Mouse (Mus musculus) ES-Bruce4 (cell line): Measurements from ENCODE around the gene Olfr857.
"Not testable (repeated sequence)": the region's sequence is repeated elsewhere in the genome, so short reads cannot be mapped to it uniquely, and the experiment has no call there.

Experiments
- CTCF ChIP-seq: IDR thresholded peaks from one replicate; pipeline ENCODE4 v1.8.1; 2011; ENCODE audit warnings: low read depth, low read length
- EP300 ChIP-seq: IDR thresholded peaks from 2 replicates; pipeline ENCODE4 v1.6.1; 2011; ENCODE audit warnings: low read depth, low read length; ENCODE audit not compliant: insufficient read depth
- POLR2A ChIP-seq: IDR thresholded peaks from one replicate; pipeline ENCODE4 v1.8.1; 2011; ENCODE audit warnings: low read length; ENCODE audit not compliant: insufficient read depth

- TF ChIP-seq POLR2A, CTCF: not testable (repeated sequence)
- peak; percentile 87 for TF ChIP-seq EP300
Measured at GRCm38 (mm10) chr9:19694285-19694684, 14.9 kb upstream of the Olfr857 start.
